Mouse (Mus musculus): ENCODE measurements around the gene Hbb-bs. TPM values are rescaled to one million over a fixed set of nuclear protein-coding genes. Genes with fewer than 3 reads are reported as not detected.
"Not testable (repeated sequence)": the region's sequence is repeated elsewhere in the genome, so short reads cannot be mapped to it uniquely, and the experiment has no call there.

The Hbb-bs gene
- total RNA-seq, 2 experiments from 2014 or later: 561 to 593 TPM

- no peak for DNase-seq (ENCODE audit: extremely low spot score in 1 of 2, low spot score in 1 of 2)
Observed at GRCm38 (mm10) chr7:103812174-103812573, 15.7 kb downstream of the Hbb-bs start.

GRCm38 (mm10) chr7:103811223-103811845, 16.6 kb downstream of the Hbb-bs start:
- no peak for DNase-seq (ENCODE audit: extremely low spot score in 1 of 2, low spot score in 1 of 2)

- no peak for DNase-seq (ENCODE audit: extremely low spot score in 1 of 2, low spot score in 1 of 2)
Observed at GRCm38 (mm10) chr7:103810746-103811145, 17.1 kb downstream of the Hbb-bs start.

- DNase-seq (ENCODE audit: extremely low spot score in 1 of 2, low spot score in 1 of 2): no peak
Observed at GRCm38 (mm10) chr7:103810296-103810695, 17.6 kb downstream of the Hbb-bs start.

- DNase-seq (ENCODE audit: extremely low spot score in 1 of 2, low spot score in 1 of 2): no peak
Observed at GRCm38 (mm10) chr7:103809801-103810155, 18.1 kb downstream of the Hbb-bs start.

GRCm38 (mm10) chr7:103808971-103809800, 18.7 kb downstream of the Hbb-bs start:
- no peak for DNase-seq (ENCODE audit: extremely low spot score in 1 of 2, low spot score in 1 of 2)

- not testable (repeated sequence) for DNase-seq (ENCODE audit: extremely low spot score in 1 of 2, low spot score in 1 of 2)
Observed at GRCm38 (mm10) chr7:103808120-103808519, 19.8 kb downstream of the Hbb-bs start.

GRCm38 (mm10) chr7:103806856-103807255, 21.0 kb downstream of the Hbb-bs start:
- DNase-seq (ENCODE audit: extremely low spot score in 1 of 2, low spot score in 1 of 2): peak in 1 of 2 experiments; percentile 3

GRCm38 (mm10) chr7:103792669-103793388, 35.1 kb downstream of the Hbb-bs start:
- DNase-seq (ENCODE audit: extremely low spot score in 1 of 2, low spot score in 1 of 2): no peak

- no peak for DNase-seq (ENCODE audit: extremely low spot score in 1 of 2, low spot score in 1 of 2)
Observed at GRCm38 (mm10) chr7:103791721-103792120, 36.2 kb downstream of the Hbb-bs start, which contains the start of gene Olfr67. Gene Olfr67 (minus strand): TSS chr7:103791821.

- DNase-seq (ENCODE audit: extremely low spot score in 1 of 2, low spot score in 1 of 2): no peak
Observed at GRCm38 (mm10) chr7:103779598-103779997, 48.3 kb downstream of the Hbb-bs start, which contains the start of gene Olfr68. Gene Olfr68 (minus strand): TSS chr7:103779698.

- DNase-seq (ENCODE audit: extremely low spot score in 1 of 2, low spot score in 1 of 2): not testable (repeated sequence)
Observed at GRCm38 (mm10) chr7:103777652-103778051, 50.2 kb downstream of the Hbb-bs start.

Other genes starting within 250 kb of the Hbb-bs start
- gene Olfr618, start 238.0 kb downstream of the Hbb-bs start, total RNA-seq (2021): not detected
- gene Olfr619, start 227.5 kb downstream of the Hbb-bs start, total RNA-seq (2021): not detected
- not detected for gene Olfr620, start 215.6 kb downstream of the Hbb-bs start, total RNA-seq (2021)
- gene Olfr622, start 185.4 kb downstream of the Hbb-bs start, total RNA-seq (2021): not detected
- not detected for gene Olfr623, start 164.4 kb downstream of the Hbb-bs start, total RNA-seq (2021)
- under 1 TPM in 1 of 2 experiments, not detected in 1; 0.05 TPM for gene Olfr624, start 156.9 kb downstream of the Hbb-bs start, total RNA-seq (2021)
- not detected for gene Olfr625-ps1, start 145.4 kb downstream of the Hbb-bs start, total RNA-seq (2021)
- not detected for gene Olfr243, start 113.4 kb downstream of the Hbb-bs start, total RNA-seq (2021)
- gene Olfr628, start 97.7 kb downstream of the Hbb-bs start, total RNA-seq (2021): not detected
- gene Olfr629, start 83.2 kb downstream of the Hbb-bs start, total RNA-seq (2021): not detected
- not detected for gene Olfr630, start 70.8 kb downstream of the Hbb-bs start, total RNA-seq (2021)
- not detected for gene Olfr69, start 56.5 kb downstream of the Hbb-bs start, total RNA-seq (2021)
- gene Olfr68, start 48.4 kb downstream of the Hbb-bs start, total RNA-seq (2021): not detected
- not detected for gene Olfr67, start 36.3 kb downstream of the Hbb-bs start, total RNA-seq (2021)
- 10 to 100 TPM; 73.9 to 75.8 TPM for gene Hbb-bt, start 14.1 kb downstream of the Hbb-bs start, total RNA-seq (2021)
- not detected for gene Hbb-bh2, start 12.4 kb upstream of the Hbb-bs start, total RNA-seq (2021)
- not detected for gene Hbb-bh1, start 15.1 kb upstream of the Hbb-bs start, total RNA-seq (2021)
- gene Hbb-y, start 25.1 kb upstream of the Hbb-bs start, total RNA-seq (2021): not detected
- gene Olfr66, start 58.2 kb upstream of the Hbb-bs start, total RNA-seq (2021): not detected
- gene Olfr64, start 66.4 kb upstream of the Hbb-bs start, total RNA-seq (2021): not detected
- gene Olfr65, start 75.4 kb upstream of the Hbb-bs start, total RNA-seq (2021): not detected
- not detected for gene Olfr631, start 100.7 kb upstream of the Hbb-bs start, total RNA-seq (2021)
- not detected for gene Olfr632, start 106.3 kb upstream of the Hbb-bs start, total RNA-seq (2021)
- not detected for gene Olfr633, start 116.3 kb upstream of the Hbb-bs start, total RNA-seq (2021)
- gene Olfr635, start 143.1 kb upstream of the Hbb-bs start, total RNA-seq (2021): under 1 TPM; 0.05 to 0.07 TPM
- not detected for gene Olfr638, start 170.7 kb upstream of the Hbb-bs start, total RNA-seq (2021)
- gene Olfr639, start 189.2 kb upstream of the Hbb-bs start, total RNA-seq (2021): under 1 TPM; 0.05 to 0.16 TPM
- not detected for gene Olfr640, start 197.5 kb upstream of the Hbb-bs start, total RNA-seq (2021)
- not detected for gene Olfr641, start 207.3 kb upstream of the Hbb-bs start, total RNA-seq (2021)
- not detected for gene Olfr642, start 224.6 kb upstream of the Hbb-bs start, total RNA-seq (2021)
- not detected for gene 4930516K23Rik, start 233.3 kb upstream of the Hbb-bs start, total RNA-seq (2021)
- gene Olfr644, start 243.8 kb upstream of the Hbb-bs start, total RNA-seq (2021): not detected